ENCODE assay signal across 1 mouse cellular context in the genomic region with DNA sequence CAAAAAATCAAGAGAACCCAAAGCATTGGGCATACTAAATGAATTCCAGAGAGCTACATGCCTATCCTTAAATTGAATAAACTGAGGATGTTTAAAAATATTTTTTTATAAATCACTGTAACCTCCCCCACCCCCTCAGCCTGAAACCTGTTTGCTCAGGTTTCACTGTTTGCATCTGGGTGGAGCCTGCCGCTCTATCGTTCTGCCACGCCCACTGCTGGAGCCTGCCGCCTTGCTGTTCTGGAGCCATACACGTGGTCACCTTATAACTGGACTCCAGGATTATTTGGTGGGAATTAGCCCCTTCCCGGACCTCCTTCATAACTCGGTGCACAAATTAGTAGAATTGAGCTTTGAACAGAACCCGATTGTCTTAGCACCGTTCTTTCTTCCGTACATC. TPM values are rescaled to one million over a fixed set of nuclear protein-coding genes. Genes with fewer than 3 reads are reported as not detected.
"Had no signal": no experiment of that assay in that cellular context is flagged by ENCODE, and none has a peak within 500 bp of the region (broad histone marks: within the 10 kb centered on the region; RNA-seq: fewer than 3 reads in every experiment).

No protein-coding gene starts in this region.

RNA-seq across cellular contexts. Expression of gene Adgb, which starts 5.3 kb away (rescaled TPM):
- polyA plus RNA-seq: inflammation-experienced regulatory T-cells, adult 6 months had no signal
